Mouse (Mus musculus): Measurements from ENCODE around the gene Rpn1.

GRCm38 (mm10) chr6:88045406-88045766 lies 38.9 kb upstream of the Rpn1 start:
- no peak for TF ChIP-seq CTCF (IDR thresholded peaks at IDR 0.05; ENCODE audit: low read depth, low read length)
- no peak for TF ChIP-seq POLR2A (IDR thresholded peaks at IDR 0.05; ENCODE audit: insufficient read depth, low read length)
